Comparison of ENCODE assay signal across 23 mouse cellular contexts in the genomic region with DNA sequence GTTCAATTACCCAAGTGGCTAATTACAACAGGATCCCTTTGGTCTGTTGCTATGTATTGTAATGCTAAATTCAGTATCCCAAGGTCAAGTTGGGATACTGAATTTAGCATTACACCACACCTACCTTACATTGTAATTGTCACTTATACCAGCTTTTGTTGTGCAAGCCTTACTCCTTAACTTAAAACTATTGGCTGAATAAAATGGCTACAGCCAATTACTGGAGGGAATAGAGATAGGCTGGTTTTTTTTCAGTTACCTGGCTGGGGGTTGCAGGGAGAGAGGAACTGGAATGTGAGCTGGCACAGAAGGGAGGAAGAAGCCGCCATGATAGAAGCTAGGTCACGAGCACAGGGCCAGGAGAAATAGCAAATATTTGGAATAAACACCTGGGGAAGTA. TPM values are rescaled to one million over a fixed set of nuclear protein-coding genes. Genes with fewer than 3 reads are reported as not detected.
DNase-seq lines count a peak whose midpoint lies in the region; TF ChIP-seq lines count a peak whose summit lies in the region.
"Had no signal": no experiment of that assay in that cellular context is flagged by ENCODE, and none has a peak within 500 bp of the region (broad histone marks: within the 10 kb centered on the region; RNA-seq: fewer than 3 reads in every experiment).

No protein-coding gene starts in this region.

- peak; percentile 97 for DNase-seq in ES-CJ7 (ENCODE audit: low read depth, low spot score)
- peak; percentile 98 for DNase-seq in R1 (ENCODE audit: low read depth, low spot score)
- DNase-seq in ZHBTc4 (ENCODE audit: low read depth, low spot score): peak; percentile 95
- DNase-seq in cerebellum, adult 11-12 months: no peak
- no peak for DNase-seq in kidney, postnatal 25 days
- no peak for DNase-seq in gastrocnemius, adult 2 months
- DNase-seq: adrenal gland, adult 2 months; adrenal gland, postnatal 10 days; adrenal gland, postnatal 25 days; cerebellum, adult 18-20 months; cerebellum, adult 8-10 months; cerebellum, adult 9-11 months; cerebellum, postnatal 14 days; cerebellum, postnatal 36 days; embryo, embryonic 11 days had no signal

- TF ChIP-seq POLR2A in ES-Bruce4 (IDR thresholded peaks at IDR 0.05; ENCODE audit: insufficient read depth, low read length): no peak

- TF ChIP-seq CTCF in ES-Bruce4 (IDR thresholded peaks at IDR 0.05; ENCODE audit: low read depth, low read length): no peak
- no peak for TF ChIP-seq CTCF in gastrocnemius, adult 2 months (IDR thresholded peaks at IDR 0.05)

- H3K4me1 ChIP-seq in ES-Bruce4 (ENCODE audit: control insufficient read depth, insufficient read depth, low read length): peaks cover 2% of the 10 kb centered on the region
- H3K4me1 ChIP-seq: embryonic facial prominence, embryonic 13.5 days; embryonic facial prominence, embryonic 15.5 days; forebrain, embryonic 10.5 days; forebrain, embryonic 12.5 days had no signal

- no peak for TF ChIP-seq EP300 in ES-Bruce4 (IDR thresholded peaks at IDR 0.05; ENCODE audit: insufficient read depth, low read depth, low read length)

- H3K27ac ChIP-seq in ES-Bruce4 (ENCODE audit: insufficient read depth, low read length): peak overlapping the region; percentile 92
- no peak overlapping the region for H3K27ac ChIP-seq in gastrocnemius, adult 2 months
- H3K27ac ChIP-seq: embryonic facial prominence, embryonic 13.5 days; embryonic facial prominence, embryonic 15.5 days; forebrain, embryonic 10.5 days; forebrain, embryonic 12.5 days had no signal

- H3K27me3 ChIP-seq in ES-Bruce4 (ENCODE audit: control insufficient read depth, insufficient read depth, low read length, poor library complexity, severe bottlenecking): no peaks in the 10 kb centered on the region
- H3K27me3 ChIP-seq: embryonic facial prominence, embryonic 13.5 days; embryonic facial prominence, embryonic 15.5 days; forebrain, embryonic 12.5 days; Patski had no signal

- no peak overlapping the region for H3K4me3 ChIP-seq in ES-Bruce4 (ENCODE audit: low read depth, low read length)
- H3K4me3 ChIP-seq in gastrocnemius, adult 2 months: no peak overlapping the region
- H3K4me3 ChIP-seq: embryonic facial prominence, embryonic 13.5 days; embryonic facial prominence, embryonic 15.5 days; erythroblast, embryonic 14.5 days; forebrain, embryonic 10.5 days; forebrain, embryonic 12.5 days had no signal

- no peaks in the 10 kb centered on the region for H3K36me3 ChIP-seq in ES-Bruce4 (ENCODE audit: control insufficient read depth, insufficient read depth, low read length, poor library complexity, severe bottlenecking)
- H3K36me3 ChIP-seq: embryonic facial prominence, embryonic 13.5 days; embryonic facial prominence, embryonic 15.5 days; forebrain, embryonic 10.5 days; forebrain, embryonic 12.5 days had no signal

- H3K9ac ChIP-seq in ES-Bruce4 (ENCODE audit: low read depth, poor library complexity, severe bottlenecking): 0 out of 2 replicates have a peak overlapping the region, but pooled peaks have one; percentile 4
- H3K9ac ChIP-seq: embryonic facial prominence, embryonic 13.5 days; embryonic facial prominence, embryonic 15.5 days; forebrain, embryonic 12.5 days had no signal

- no peaks in the 10 kb centered on the region for H3K9me3 ChIP-seq in ES-Bruce4 (replicated peaks; ENCODE audit: control insufficient read depth, insufficient read depth, low read length, poor library complexity, severe bottlenecking)
- H3K9me3 ChIP-seq: embryonic facial prominence, embryonic 15.5 days; forebrain, embryonic 10.5 days; forebrain, embryonic 12.5 days; G1E had no signal

- intact Hi-C loops in gastrocnemius, adult 2 months (cut with DNase I): no loop called here

RNA-seq across cellular contexts. Expression of a gene that starts 11.4 kb away (rescaled TPM):
- 190 and 191 TPM in 2 replicates for polyA plus RNA-seq in ES-Bruce4 (2011; ENCODE audit: insufficient read depth, insufficient read length, low read depth, missing spikeins)
- total RNA-seq in gastrocnemius, adult 2 months (2021): 10 to 100 TPM; 45.8 to 47.4 TPM

RNA-seq across cellular contexts. Expression of a gene that starts 25.1 kb away (rescaled TPM):
- 135 and 154 TPM in 2 replicates for polyA plus RNA-seq in ES-Bruce4 (2011; ENCODE audit: insufficient read depth, insufficient read length, low read depth, missing spikeins)
- 10 to 100 TPM; 33.2 to 40.2 TPM for total RNA-seq in gastrocnemius, adult 2 months (2021)

RNA-seq across cellular contexts. Expression of a gene that starts 54.5 kb away (rescaled TPM):
- polyA plus RNA-seq in ES-Bruce4 (2011; ENCODE audit: insufficient read depth, insufficient read length, low read depth, missing spikeins): 67.7 and 78.8 TPM in 2 replicates
- total RNA-seq in gastrocnemius, adult 2 months (2021): 10 to 100 TPM; 34.5 to 43.4 TPM

Comparison
In these comparisons a context has a peak if more than half of its experiments do, and no peak if none do; other contexts are left out.
1. DNase-seq: peak in ES-CJ7 (single experiment), R1 (single experiment) and ZHBTc4 (single experiment); none in cerebellum, adult 11-12 months (single experiment), kidney, postnatal 25 days (0 of 2) and gastrocnemius, adult 2 months (single experiment).